Mouse (Mus musculus) liver, embryonic 18 days (tissue): ENCODE data around the gene Eif3k. TPM values are rescaled to one million over a fixed set of nuclear protein-coding genes. Genes with fewer than 3 reads are reported as not detected.

ENCODE experiments used
- polyA plus RNA-seq: library from polyadenylated mRNA; depleted of rRNA; stranded (reverse); fragments of >200 nt; gene quantifications from 2 replicates; pipeline ENCODE4 v1.2.3, GENCODE M21; 2012; rRNA removed

Eif3k gene
- 189 and 226 TPM in 2 replicates for polyA plus RNA-seq

GRCm38 (mm10) chr7:28981651-28982273 is at the start of gene Eif3k, which contains the start of gene Map4k1:
Gene Eif3k, minus strand, starts transcription at chr7:28981864.
Gene Map4k1, plus strand, starts transcription at chr7:28982050.

DNA sequence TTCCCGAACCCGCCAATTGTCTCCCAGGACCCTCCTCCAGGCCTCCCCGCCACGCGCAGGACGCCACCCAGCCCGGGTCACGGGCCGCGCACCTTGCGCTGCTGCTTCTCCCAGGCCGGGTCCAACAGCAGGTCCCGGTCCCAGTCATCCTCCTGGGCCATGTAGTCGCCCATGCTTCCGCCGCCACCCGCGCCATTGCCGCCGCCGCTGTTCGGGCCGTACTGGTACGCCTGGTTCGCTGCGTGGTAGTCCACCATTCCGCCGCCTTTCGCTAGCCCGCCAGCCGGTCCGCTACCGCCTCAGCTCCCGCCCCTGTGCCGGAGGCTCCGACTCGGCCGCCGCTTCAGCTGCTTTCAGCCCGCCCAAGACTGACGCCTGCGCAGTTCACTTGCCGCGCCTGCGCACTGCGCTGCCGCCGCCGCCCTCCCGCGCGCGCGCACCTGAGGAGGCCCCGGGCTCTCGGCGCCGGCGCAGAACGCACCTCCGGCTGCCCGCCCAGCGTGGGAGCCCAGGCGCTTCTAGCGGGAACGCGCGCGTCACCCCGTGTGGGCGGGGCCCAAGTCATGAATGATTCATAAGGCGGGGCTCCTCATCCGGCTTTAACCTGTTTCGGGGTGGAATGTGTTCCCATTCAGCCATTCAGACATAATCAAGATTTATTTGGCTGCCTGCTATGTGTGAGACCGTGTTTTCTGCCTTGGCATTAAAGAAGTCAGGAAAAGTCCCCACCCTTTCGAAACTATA is 19.6 kb downstream of the Eif3k start, which contains the start of gene Actn4:
Actn4 (minus strand) TSS at position 414 of the 744 bp plus-strand sequence.

Other genes starting within 250 kb of the Eif3k start
- gene Mrps12, start 240.0 kb downstream of the Eif3k start, polyA plus RNA-seq = 51.8 and 57.9 TPM in 2 replicates
- 8.3 and 8.6 TPM in 2 replicates for gene Sars2, start 239.9 kb downstream of the Eif3k start, polyA plus RNA-seq
- not detected in 2 replicates for gene Ccer2, start 225.7 kb downstream of the Eif3k start, polyA plus RNA-seq
- 20.9 and 23.4 TPM in 2 replicates for gene Sirt2, start 215.1 kb downstream of the Eif3k start, polyA plus RNA-seq
- 15.6 and 17.5 TPM in 2 replicates for gene Nfkbib, start 214.4 kb downstream of the Eif3k start, polyA plus RNA-seq
- gene Rinl, start 192.9 kb downstream of the Eif3k start, polyA plus RNA-seq = 5.4 and 6.7 TPM in 2 replicates
- 125 and 133 TPM in 2 replicates for gene Hnrnpl, start 173.3 kb downstream of the Eif3k start, polyA plus RNA-seq
- gene Ech1, start 156.6 kb downstream of the Eif3k start, polyA plus RNA-seq = 480 and 495 TPM in 2 replicates
- 34.3 and 43.3 TPM in 2 replicates for gene Lgals4, start 148.0 kb downstream of the Eif3k start, polyA plus RNA-seq
- gene Lgals7, start 118.0 kb downstream of the Eif3k start, polyA plus RNA-seq = 0.79 and 0.81 TPM in 2 replicates
- 0.02 and 0.03 TPM in 2 replicates for gene Capn12, start 100.4 kb downstream of the Eif3k start, polyA plus RNA-seq
- gene Actn4, start 19.5 kb downstream of the Eif3k start, polyA plus RNA-seq = 81.9 and 90.7 TPM in 2 replicates
- 17.3 and 19.2 TPM in 2 replicates for gene Map4k1, start 186 bp upstream of the Eif3k start, polyA plus RNA-seq
- gene Ryr1, start 143.3 kb upstream of the Eif3k start, polyA plus RNA-seq = 0.05 TPM in 2 replicates
- 4.9 and 7.7 TPM in 2 replicates for gene Rasgrp4, start 153.0 kb upstream of the Eif3k start, polyA plus RNA-seq
- 7.4 and 7.7 TPM in 2 replicates for gene Fam98c, start 174.4 kb upstream of the Eif3k start, polyA plus RNA-seq
- gene Ggn, start 188.3 kb upstream of the Eif3k start, polyA plus RNA-seq = 0.04 and 0.05 TPM in 2 replicates
- gene Spred3, start 188.5 kb upstream of the Eif3k start, polyA plus RNA-seq = 0.40 and 0.65 TPM in 2 replicates
- gene Psmd8, start 198.8 kb upstream of the Eif3k start, polyA plus RNA-seq = 104 and 110 TPM in 2 replicates
- 0.68 and 1.1 TPM in 2 replicates for gene Catsperg1, start 232.2 kb upstream of the Eif3k start, polyA plus RNA-seq